Mouse (Mus musculus): ENCODE data around the gene Rab11b. TPM values are rescaled to one million over a fixed set of nuclear protein-coding genes. Genes with fewer than 3 reads are reported as not detected.

Rab11b gene
- total and polyA plus RNA-seq, 2 experiments from 2014 or later, result 106 to 560 TPM

DNA sequence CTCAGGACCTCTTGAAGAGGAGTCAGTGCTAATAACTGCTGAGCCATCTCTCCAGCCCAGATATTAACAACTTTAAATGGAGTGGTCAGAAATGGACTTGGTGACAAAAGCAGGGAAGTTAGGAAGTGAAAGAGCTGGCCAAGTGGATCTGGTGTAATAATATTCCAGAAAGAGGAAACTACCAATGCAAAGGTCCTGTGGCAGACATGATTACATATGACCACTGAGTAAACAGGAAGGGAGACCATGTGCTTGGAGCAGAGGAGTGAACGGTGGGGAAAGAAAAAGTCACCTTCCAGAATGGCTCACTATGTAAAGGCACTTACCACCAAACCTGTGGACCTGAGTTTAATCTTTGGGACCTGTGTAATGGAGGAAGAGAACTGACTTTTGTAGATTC, 38.9 kb upstream of the Rab11b start:
- ATAC-seq (no peak), DNase-seq (no peak)
- Histone ChIP-seq H3K4me2 (ENCODE audit: low read depth) (no peak overlapping the region), H3K9ac (no peak overlapping the region), H3K9me3 (ENCODE audit: low read length) (no peaks in the 10 kb centered on the region), H3K27me3 (ENCODE audit: insufficient read depth, low read length) (no peaks in the 10 kb centered on the region), H3K4me3 (ENCODE audit: low read depth, low read length) (no peak overlapping the region), H3K36me3 (ENCODE audit: insufficient read depth) (no peaks in the 10 kb centered on the region), H3K27ac (ENCODE audit: low read depth, low read length) (no peak overlapping the region), H3K4me1 (ENCODE audit: insufficient read depth) (no peaks in the 10 kb centered on the region)
- no peak for TF ChIP-seq CTCF (IDR thresholded peaks at IDR 0.05; ENCODE audit: low read depth)
- WGBS, result 89% methylated on average over 1 of the region's 1 CpGs

DNA sequence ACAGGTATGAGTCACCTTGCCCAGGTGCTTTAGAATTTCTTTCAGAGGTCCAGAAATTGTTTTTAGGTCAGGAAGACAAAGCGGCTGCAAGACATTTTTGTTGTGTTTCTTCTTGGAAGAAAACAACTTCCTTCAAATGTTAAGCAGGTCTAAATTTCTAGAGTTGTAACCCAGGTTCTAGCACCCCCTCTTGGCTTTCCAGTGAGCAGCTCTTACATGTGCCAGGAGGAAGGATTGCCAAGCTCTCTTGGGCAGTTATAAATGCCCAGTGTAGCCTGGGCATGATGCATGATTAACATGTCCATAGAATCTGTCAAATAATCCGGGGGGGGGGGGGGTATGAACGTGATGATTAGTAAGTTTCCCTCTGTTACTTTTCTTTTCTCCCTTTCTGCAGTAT, 38.0 kb upstream of the Rab11b start:
- ATAC-seq (no peak), DNase-seq (peak; percentile 31)
- H3K27me3 ChIP-seq (ENCODE audit: insufficient read depth, low read length), result no peaks in the 10 kb centered on the region
- no peak overlapping the region for H3K27ac ChIP-seq (ENCODE audit: low read depth, low read length)
- no peak overlapping the region for H3K4me2 ChIP-seq (ENCODE audit: low read depth)
- 40% methylated on average over 3 of the region's 3 CpGs for WGBS
- H3K9me3 ChIP-seq (ENCODE audit: low read length), result no peaks in the 10 kb centered on the region
- H3K4me3 ChIP-seq (ENCODE audit: low read depth, low read length), result no peak overlapping the region
- H3K4me1 ChIP-seq (ENCODE audit: insufficient read depth), result no peaks in the 10 kb centered on the region
- peak; percentile 27; the same call in 1 of the 2 replicates for TF ChIP-seq CTCF (IDR thresholded peaks at IDR 0.05; ENCODE audit: low read depth)
- no peak overlapping the region for H3K9ac ChIP-seq
- H3K36me3 ChIP-seq (ENCODE audit: insufficient read depth), result no peaks in the 10 kb centered on the region

GRCm38 (mm10) chr17:33788732-33789131, 28.4 kb upstream of the Rab11b start:
- WGBS, result 82% methylated on average over 4 of the region's 4 CpGs
- Histone ChIP-seq H3K4me1 (ENCODE audit: insufficient read depth) (no peaks in the 10 kb centered on the region), H3K9ac (no peak overlapping the region), H3K4me2 (ENCODE audit: low read depth) (no peak overlapping the region), H3K27ac (ENCODE audit: low read depth, low read length) (no peak overlapping the region), H3K27me3 (ENCODE audit: insufficient read depth, low read length) (no peaks in the 10 kb centered on the region), H3K36me3 (ENCODE audit: insufficient read depth) (no peaks in the 10 kb centered on the region), H3K4me3 (ENCODE audit: low read depth, low read length) (no peak overlapping the region), H3K9me3 (ENCODE audit: low read length) (no peaks in the 10 kb centered on the region)
- DNase-seq, result no peak
- no peak for TF ChIP-seq CTCF (IDR thresholded peaks at IDR 0.05; ENCODE audit: low read depth)
- ATAC-seq, result no peak

DNA sequence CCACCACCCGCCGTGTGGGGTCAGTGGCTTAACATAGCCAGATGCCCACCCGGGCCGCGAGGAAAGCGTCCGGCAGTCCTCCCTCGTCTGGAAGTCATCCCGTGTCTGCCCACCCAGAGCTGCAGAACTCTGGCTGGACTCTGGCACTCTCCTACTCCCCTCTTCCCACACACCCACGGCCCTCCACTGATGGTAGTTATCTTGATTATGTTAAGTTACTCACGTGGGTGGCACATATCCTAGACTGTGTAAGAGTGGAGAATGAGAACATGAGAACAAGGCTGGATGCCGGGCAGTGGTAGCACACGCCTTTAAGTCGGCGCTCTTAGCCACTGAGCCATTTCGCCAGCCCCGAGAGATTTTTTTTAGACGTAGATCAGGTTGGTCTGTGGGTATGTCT, 26.0 kb upstream of the Rab11b start:
- ATAC-seq (no peak), DNase-seq (no peak)
- H3K9me3 ChIP-seq (ENCODE audit: low read length), result no peaks in the 10 kb centered on the region
- 85% methylated on average over 18 of the region's 18 CpGs for WGBS
- no peak overlapping the region for H3K4me2 ChIP-seq (ENCODE audit: low read depth)
- H3K36me3 ChIP-seq (ENCODE audit: insufficient read depth), result no peaks in the 10 kb centered on the region
- H3K4me1 ChIP-seq (ENCODE audit: insufficient read depth), result no peaks in the 10 kb centered on the region
- no peaks in the 10 kb centered on the region for H3K27me3 ChIP-seq (ENCODE audit: insufficient read depth, low read length)
- H3K27ac ChIP-seq (ENCODE audit: low read depth, low read length), result no peak overlapping the region
- no peak for TF ChIP-seq CTCF (IDR thresholded peaks at IDR 0.05; ENCODE audit: low read depth)
- no peak overlapping the region for H3K4me3 ChIP-seq (ENCODE audit: low read depth, low read length)
- no peak overlapping the region for H3K9ac ChIP-seq

DNA sequence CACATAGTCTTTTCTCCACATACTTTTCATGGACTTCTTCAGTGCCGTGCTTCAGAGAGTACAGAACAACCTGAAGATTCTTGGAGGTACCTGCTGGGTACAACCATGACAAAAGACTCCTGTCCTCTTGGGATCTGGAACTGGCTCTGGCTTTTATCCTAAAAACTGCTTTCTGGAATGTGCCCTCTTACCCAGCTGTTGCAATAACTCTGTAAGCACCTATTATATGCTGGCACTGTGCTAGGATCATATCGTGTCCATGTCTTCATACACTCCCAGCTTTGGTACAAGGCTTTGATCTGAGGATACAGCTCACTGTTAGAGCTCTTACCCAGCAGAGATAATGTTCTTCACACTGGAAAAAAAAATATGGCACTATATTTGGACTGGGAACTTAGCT, 24.6 kb upstream of the Rab11b start:
- no peak for TF ChIP-seq CTCF (IDR thresholded peaks at IDR 0.05; ENCODE audit: low read depth)
- Histone ChIP-seq H3K9me3 (ENCODE audit: low read length) (no peaks in the 10 kb centered on the region), H3K27me3 (ENCODE audit: insufficient read depth, low read length) (no peaks in the 10 kb centered on the region), H3K9ac (no peak overlapping the region), H3K4me1 (ENCODE audit: insufficient read depth) (no peaks in the 10 kb centered on the region), H3K27ac (ENCODE audit: low read depth, low read length) (no peak overlapping the region), H3K36me3 (ENCODE audit: insufficient read depth) (no peaks in the 10 kb centered on the region), H3K4me3 (ENCODE audit: low read depth, low read length) (no peak overlapping the region), H3K4me2 (ENCODE audit: low read depth) (no peak overlapping the region)
- ATAC-seq (no peak), DNase-seq (no peak)
- 93% methylated on average over 2 of the region's 2 CpGs for WGBS

DNA sequence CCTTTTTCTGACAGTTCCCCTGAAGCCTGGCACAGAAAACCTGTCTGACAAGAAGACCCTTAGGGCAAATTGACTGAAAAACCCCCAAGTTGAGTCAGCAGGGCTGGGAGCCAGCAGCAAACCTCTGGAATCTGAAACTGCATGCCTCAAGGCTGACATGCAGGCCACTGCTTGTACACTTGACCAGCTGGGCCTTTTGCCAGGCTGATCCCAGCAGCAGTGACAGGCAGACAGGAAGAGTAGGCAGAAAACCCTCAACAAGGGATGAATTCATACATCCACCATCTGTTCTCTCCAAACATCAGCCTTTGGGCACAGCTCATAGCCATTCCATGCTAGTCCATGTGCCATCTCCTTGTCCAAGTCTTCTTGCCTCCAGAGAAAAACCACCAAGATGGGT, 23.1 kb upstream of the Rab11b start:
- Histone ChIP-seq H3K27me3 (ENCODE audit: insufficient read depth, low read length) (no peaks in the 10 kb centered on the region), H3K36me3 (ENCODE audit: insufficient read depth) (no peaks in the 10 kb centered on the region), H3K9ac (no peak overlapping the region), H3K4me3 (ENCODE audit: low read depth, low read length) (no peak overlapping the region), H3K9me3 (ENCODE audit: low read length) (no peaks in the 10 kb centered on the region), H3K4me1 (ENCODE audit: insufficient read depth) (no peaks in the 10 kb centered on the region; the same call in 1 of the 2 replicates), H3K4me2 (ENCODE audit: low read depth) (no peak overlapping the region), H3K27ac (ENCODE audit: low read depth, low read length) (no peak overlapping the region)
- DNase-seq (no peak), ATAC-seq (no peak)
- TF ChIP-seq CTCF (IDR thresholded peaks at IDR 0.05; ENCODE audit: low read depth), result no peak

- H3K9ac ChIP-seq, result 0 out of 2 replicates have a peak overlapping the region, but pooled peaks have one; percentile 10
- no peaks in the 10 kb centered on the region; the same call in 1 of the 2 replicates for H3K4me1 ChIP-seq (ENCODE audit: insufficient read depth)
- no peaks in the 10 kb centered on the region for H3K27me3 ChIP-seq (ENCODE audit: insufficient read depth, low read length)
- H3K36me3 ChIP-seq (ENCODE audit: insufficient read depth), result no peaks in the 10 kb centered on the region
- no peak overlapping the region for H3K4me3 ChIP-seq (ENCODE audit: low read depth, low read length)
- peak overlapping the region; percentile 83 for H3K4me2 ChIP-seq (ENCODE audit: low read depth)
- no peak for DNase-seq
- no peak overlapping the region for H3K27ac ChIP-seq (ENCODE audit: low read depth, low read length)
- 40% methylated on average over 4 of the region's 4 CpGs for WGBS
- TF ChIP-seq CTCF (IDR thresholded peaks at IDR 0.05; ENCODE audit: low read depth), result peak; percentile 25
- H3K9me3 ChIP-seq (ENCODE audit: low read length), result no peaks in the 10 kb centered on the region
- no peak for ATAC-seq
These were observed 21.7 kb upstream of the Rab11b start for GRCm38 (mm10) chr17:33782067-33782466.
